Mouse (Mus musculus): ENCODE data around the gene Trim58. TPM values are rescaled to one million over a fixed set of nuclear protein-coding genes. Genes with fewer than 3 reads are reported as not detected.

Gene Trim58
- polyA plus RNA-seq, 1 experiment = not detected

GRCm38 (mm10) chr11:58669252-58669651, 29.0 kb downstream of the Trim58 start:
- TF ChIP-seq CEBPB (IDR thresholded peaks at IDR 0.05; ENCODE audit: low read depth) (no peak), CTCF (IDR thresholded peaks at IDR 0.05; ENCODE audit: control insufficient read depth, insufficient read depth, insufficient read length) (no peak), USF1 (IDR thresholded peaks at IDR 0.05; ENCODE audit: low read depth) (no peak), FOSL1 (IDR thresholded peaks at IDR 0.05; ENCODE audit: insufficient read depth, low read length, poor library complexity, severe bottlenecking) (no peak), MAX (IDR thresholded peaks at IDR 0.05) (no peak), MYOD1 (IDR thresholded peaks at IDR 0.05; ENCODE audit: control insufficient read depth, insufficient read length, low read depth) (no peak), MYOG (IDR thresholded peaks at IDR 0.05; ENCODE audit: control insufficient read depth, extremely low read depth, insufficient read length) (no peak)
- Histone ChIP-seq H3K79me3 (ENCODE audit: low read depth) (no peaks in the 10 kb centered on the region), H3K4me3 (ENCODE audit: insufficient read depth, poor library complexity, severe bottlenecking) (no peak overlapping the region), H3ac (ENCODE audit: control insufficient read depth, insufficient read length, low read depth) (no peak overlapping the region), H3K27me3 (ENCODE audit: control insufficient read depth, insufficient read depth, insufficient read length) (no peaks in the 10 kb centered on the region), H3K79me2 (ENCODE audit: control insufficient read depth, insufficient read depth) (no peaks in the 10 kb centered on the region), H3K36me3 (ENCODE audit: control insufficient read depth, insufficient read depth) (no peaks in the 10 kb centered on the region)

DNA sequence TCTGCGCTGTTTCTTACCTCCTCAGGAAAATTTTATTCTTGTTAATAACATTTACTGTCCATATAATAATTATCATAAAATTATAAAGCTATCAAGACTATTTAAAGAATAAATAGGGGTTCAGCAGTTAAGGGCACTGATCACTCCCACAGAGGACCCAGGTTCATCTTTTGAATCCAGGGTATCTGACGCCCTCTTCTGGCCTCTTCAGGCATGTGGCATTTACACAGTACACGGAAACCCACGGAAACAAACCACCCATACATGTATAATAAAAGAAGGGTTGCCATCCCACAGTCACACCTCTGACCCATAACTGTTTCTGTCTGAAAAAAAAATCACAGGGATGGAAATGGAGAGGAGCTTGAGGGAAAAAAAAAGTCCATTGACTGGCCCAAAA, 31.6 kb downstream of the Trim58 start:
- H3K4me3 ChIP-seq (ENCODE audit: insufficient read depth, poor library complexity, severe bottlenecking) = no peak overlapping the region
- no peaks in the 10 kb centered on the region for H3K27me3 ChIP-seq (ENCODE audit: control insufficient read depth, insufficient read depth, insufficient read length)
- H3K79me2 ChIP-seq (ENCODE audit: control insufficient read depth, insufficient read depth) = no peaks in the 10 kb centered on the region
- no peaks in the 10 kb centered on the region for H3K36me3 ChIP-seq (ENCODE audit: control insufficient read depth, insufficient read depth)
- no peak for TF ChIP-seq CTCF (IDR thresholded peaks at IDR 0.05; ENCODE audit: control insufficient read depth, insufficient read depth, insufficient read length)
- TF ChIP-seq MYOD1 (IDR thresholded peaks at IDR 0.05; ENCODE audit: control insufficient read depth, insufficient read length, low read depth) = no peak
- TF ChIP-seq MAX (IDR thresholded peaks at IDR 0.05) = no peak
- TF ChIP-seq CEBPB (IDR thresholded peaks at IDR 0.05; ENCODE audit: low read depth) = no peak
- TF ChIP-seq FOSL1 (IDR thresholded peaks at IDR 0.05; ENCODE audit: insufficient read depth, low read length, poor library complexity, severe bottlenecking) = no peak
- no peak for TF ChIP-seq USF1 (IDR thresholded peaks at IDR 0.05; ENCODE audit: low read depth)
- no peak for TF ChIP-seq MYOG (IDR thresholded peaks at IDR 0.05; ENCODE audit: control insufficient read depth, extremely low read depth, insufficient read length)
- no peaks in the 10 kb centered on the region for H3K79me3 ChIP-seq (ENCODE audit: low read depth)
- H3ac ChIP-seq (ENCODE audit: control insufficient read depth, insufficient read length, low read depth) = no peak overlapping the region

GRCm38 (mm10) chr11:58680799-58681198, 40.5 kb downstream of the Trim58 start, which contains the start of gene Olfr320:
Olfr320 (plus strand) TSS chr11:58681099.
- Histone ChIP-seq H3K79me3 (ENCODE audit: low read depth) (no peaks in the 10 kb centered on the region), H3ac (ENCODE audit: control insufficient read depth, insufficient read length, low read depth) (no peak within 1 kb of the TSS), H3K79me2 (ENCODE audit: control insufficient read depth, insufficient read depth) (no peaks in the 10 kb centered on the region), H3K27me3 (ENCODE audit: control insufficient read depth, insufficient read depth, insufficient read length) (no peaks in the 10 kb centered on the region), H3K36me3 (ENCODE audit: control insufficient read depth, insufficient read depth) (no peaks in the 10 kb centered on the region), H3K4me3 (ENCODE audit: insufficient read depth, poor library complexity, severe bottlenecking) (no peak within 1 kb of the TSS)
- TF ChIP-seq CTCF (IDR thresholded peaks at IDR 0.05; ENCODE audit: control insufficient read depth, insufficient read depth, insufficient read length) = no peak
- TF ChIP-seq MAX (IDR thresholded peaks at IDR 0.05) = no peak

- Histone ChIP-seq H3K79me3 (ENCODE audit: low read depth) (no peaks in the 10 kb centered on the region), H3K27me3 (ENCODE audit: control insufficient read depth, insufficient read depth, insufficient read length) (no peaks in the 10 kb centered on the region), H3K79me2 (ENCODE audit: control insufficient read depth, insufficient read depth) (no peaks in the 10 kb centered on the region), H3K4me3 (ENCODE audit: insufficient read depth, poor library complexity, severe bottlenecking) (no peak within 1 kb of the TSS), H3K36me3 (ENCODE audit: control insufficient read depth, insufficient read depth) (no peaks in the 10 kb centered on the region), H3ac (ENCODE audit: control insufficient read depth, insufficient read length, low read depth) (no peak within 1 kb of the TSS)
- no peak for TF ChIP-seq MAX (IDR thresholded peaks at IDR 0.05)
- TF ChIP-seq CEBPB (IDR thresholded peaks at IDR 0.05; ENCODE audit: low read depth) = no peak
- TF ChIP-seq MYOG (IDR thresholded peaks at IDR 0.05; ENCODE audit: control insufficient read depth, extremely low read depth, insufficient read length) = no peak
- no peak for TF ChIP-seq USF1 (IDR thresholded peaks at IDR 0.05; ENCODE audit: low read depth)
These were observed 58.6 kb downstream of the Trim58 start, which contains the start of gene Olfr319 for GRCm38 (mm10) chr11:58698862-58699261. Olfr319 (plus strand) TSS chr11:58699162.

Other genes starting within 250 kb of the Trim58 start
- gene 1810065E05Rik, start 219.4 kb upstream of the Trim58 start, polyA plus RNA-seq (2012; fragmentation: generic; extraction: Trizol) = not detected
- gene Gm12253, start 207.9 kb upstream of the Trim58 start, polyA plus RNA-seq (2012; fragmentation: generic; extraction: Trizol) = not detected
- not detected for gene Lypd9, start 187.5 kb upstream of the Trim58 start, polyA plus RNA-seq (2012; fragmentation: generic; extraction: Trizol)
- gene Olfr30, start 178.2 kb upstream of the Trim58 start, polyA plus RNA-seq (2012; fragmentation: generic; extraction: Trizol) = not detected
- gene Olfr332, start 147.9 kb upstream of the Trim58 start, polyA plus RNA-seq (2012; fragmentation: generic; extraction: Trizol) = not detected
- not detected for gene Olfr331, start 137.9 kb upstream of the Trim58 start, polyA plus RNA-seq (2012; fragmentation: generic; extraction: Trizol)
- not detected for gene Olfr330, start 105.6 kb upstream of the Trim58 start, polyA plus RNA-seq (2012; fragmentation: generic; extraction: Trizol)
- not detected for gene Olfr329-ps, start 94.0 kb upstream of the Trim58 start, polyA plus RNA-seq (2012; fragmentation: generic; extraction: Trizol)
- gene Olfr328, start 84.8 kb upstream of the Trim58 start, polyA plus RNA-seq (2012; fragmentation: generic; extraction: Trizol) = not detected
- gene Olfr224, start 69.9 kb upstream of the Trim58 start, polyA plus RNA-seq (2012; fragmentation: generic; extraction: Trizol) = not detected
- not detected for gene Olfr325, start 62.7 kb upstream of the Trim58 start, polyA plus RNA-seq (2012; fragmentation: generic; extraction: Trizol)
- gene Olfr324, start 45.4 kb upstream of the Trim58 start, polyA plus RNA-seq (2012; fragmentation: generic; extraction: Trizol) = not detected
- gene 2210407C18Rik, start 24.4 kb upstream of the Trim58 start, polyA plus RNA-seq (2012; fragmentation: generic; extraction: Trizol) = not detected
- gene Olfr323, start 10.0 kb upstream of the Trim58 start, polyA plus RNA-seq (2012; fragmentation: generic; extraction: Trizol) = not detected
- gene Olfr322, start 18.3 kb downstream of the Trim58 start, polyA plus RNA-seq (2012; fragmentation: generic; extraction: Trizol) = not detected
- not detected for gene Olfr320, start 40.6 kb downstream of the Trim58 start, polyA plus RNA-seq (2012; fragmentation: generic; extraction: Trizol)
- not detected for gene Olfr319, start 58.7 kb downstream of the Trim58 start, polyA plus RNA-seq (2012; fragmentation: generic; extraction: Trizol)
- not detected for gene Olfr318, start 83.5 kb downstream of the Trim58 start, polyA plus RNA-seq (2012; fragmentation: generic; extraction: Trizol)
- not detected for gene Olfr317, start 98.7 kb downstream of the Trim58 start, polyA plus RNA-seq (2012; fragmentation: generic; extraction: Trizol)
- gene Olfr316, start 112.3 kb downstream of the Trim58 start, polyA plus RNA-seq (2012; fragmentation: generic; extraction: Trizol) = not detected
- gene Olfr315, start 132.7 kb downstream of the Trim58 start, polyA plus RNA-seq (2012; fragmentation: generic; extraction: Trizol) = not detected
- not detected for gene Olfr314, start 142.5 kb downstream of the Trim58 start, polyA plus RNA-seq (2012; fragmentation: generic; extraction: Trizol)
- not detected for gene Fam183b, start 161.5 kb downstream of the Trim58 start, polyA plus RNA-seq (2012; fragmentation: generic; extraction: Trizol)
- gene Olfr313, start 174.5 kb downstream of the Trim58 start, polyA plus RNA-seq (2012; fragmentation: generic; extraction: Trizol) = not detected
- not detected for gene Olfr312, start 188.8 kb downstream of the Trim58 start, polyA plus RNA-seq (2012; fragmentation: generic; extraction: Trizol)
- gene Olfr311, start 198.8 kb downstream of the Trim58 start, polyA plus RNA-seq (2012; fragmentation: generic; extraction: Trizol) = not detected
- 0.32 TPM for gene Gm12258, start 206.7 kb downstream of the Trim58 start, polyA plus RNA-seq (2012; fragmentation: generic; extraction: Trizol)
- 2.2 TPM for gene 2810021J22Rik, start 226.8 kb downstream of the Trim58 start, polyA plus RNA-seq (2012; fragmentation: generic; extraction: Trizol)

All from C2C12 (cell line).